Mouse (Mus musculus): ENCODE data around the gene Rab3ip.

Rab3ip gene

DNA sequence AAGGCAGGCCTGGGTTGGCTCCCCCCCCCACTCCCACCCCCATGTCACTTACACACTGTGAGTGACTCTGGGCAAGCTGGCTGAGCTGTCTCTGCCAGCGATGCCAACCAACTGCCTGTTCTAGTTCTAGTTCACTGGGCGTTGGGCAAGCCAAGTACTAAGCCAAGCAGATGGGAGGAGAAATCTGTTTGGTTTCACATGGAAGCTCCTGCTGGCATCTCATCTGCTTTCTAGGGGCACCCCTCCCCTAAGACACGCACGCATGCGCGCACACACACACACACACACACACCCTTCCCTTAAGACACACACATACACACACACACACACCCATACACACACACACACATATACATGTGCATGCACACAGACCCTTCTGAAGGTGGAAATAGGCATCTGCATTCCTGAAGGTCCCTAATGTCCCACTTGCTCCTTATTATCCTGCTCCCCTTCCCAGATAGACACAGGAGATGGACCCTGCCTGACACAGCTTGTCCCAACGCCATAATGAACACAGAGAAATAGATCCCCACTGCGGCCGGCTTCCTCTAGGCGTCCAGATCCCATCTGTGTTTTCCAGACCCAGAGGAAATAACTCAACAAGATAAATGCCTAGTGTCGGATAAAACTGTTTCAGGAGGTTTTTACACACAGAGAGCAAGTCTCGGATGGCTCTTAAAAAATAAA, 79.1 kb downstream of the Rab3ip start:
- DNase-seq (ENCODE audit: low spot score in 2 of 2) = peak; percentile 66 to 79

DNA sequence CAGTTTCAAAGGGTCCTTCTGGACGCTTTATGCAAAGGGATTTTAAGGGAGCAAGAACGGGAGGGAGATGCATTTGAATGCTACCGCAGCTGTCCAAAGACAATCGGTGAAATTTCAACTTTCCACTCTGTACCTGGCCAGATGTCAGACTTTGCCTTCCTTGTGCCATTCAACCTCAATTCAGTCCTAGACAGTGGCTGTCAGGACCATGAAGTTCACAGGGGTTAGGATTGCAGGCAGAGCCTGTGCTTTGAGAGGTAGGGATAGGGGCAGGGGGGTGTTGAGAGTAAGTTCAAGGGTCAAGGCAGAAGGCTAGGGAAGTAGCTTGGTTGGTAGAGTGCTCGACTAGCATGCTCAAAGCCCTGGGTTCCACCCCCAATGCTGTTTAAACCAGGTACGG, 79.8 kb downstream of the Rab3ip start:
- DNase-seq (ENCODE audit: low spot score in 2 of 2) = no peak

Data from right cerebral cortex, postnatal 10 days (tissue).